Mouse (Mus musculus): Measurements from ENCODE around the gene Gpatch8.

GRCm38 (mm10) chr11:102438212-102439092 lies 117.7 kb downstream of the Gpatch8 start:
- TF ChIP-seq USF1 (IDR thresholded peaks at IDR 0.05; ENCODE audit: low read depth) (no peak), REST (IDR thresholded peaks at IDR 0.05; ENCODE audit: insufficient read depth, insufficient read length) (no peak), E2F4 (IDR thresholded peaks at IDR 0.05; ENCODE audit: insufficient read depth) (no peak), CEBPB (IDR thresholded peaks at IDR 0.05; ENCODE audit: insufficient read depth, poor library complexity, severe bottlenecking) (no peak), MAX (IDR thresholded peaks at IDR 0.05; ENCODE audit: low read depth) (no peak), MYOG (IDR thresholded peaks at IDR 0.05; ENCODE audit: control insufficient read depth in 1 of 3, insufficient read depth in 1 of 3, insufficient read length in 2 of 3, low read depth in 2 of 3) (peak in 2 of 3 experiments; percentile 13 to 50)

All from myocyte (in vitro differentiated cells).